In genomic region chr9:75407803-75408202, GRCm38 (mm10) we compare ENCODE assay signal across 8 mouse cellular contexts. TPM values are rescaled to one million over a fixed set of nuclear protein-coding genes. Genes with fewer than 3 reads are reported as not detected.
A peak's percentile ranks its signal among the peaks of the same experiment; 100 is the strongest.
DNase-seq lines count a peak whose midpoint lies in the region; ATAC-seq and TF ChIP-seq lines count a peak whose summit lies in the region.

No protein-coding gene starts in this region.

- H3K36me3 ChIP-seq in forebrain, embryonic 12.5 days (replicated peaks), result no peaks in the 10 kb centered on the region
- peaks cover 2% of the 10 kb centered on the region; the same call in 1 of the 2 replicates for H3K36me3 ChIP-seq in limb, embryonic 11.5 days (ENCODE audit: control insufficient read depth, insufficient read depth, low read length)
- H3K36me3 ChIP-seq in midbrain, embryonic 10.5 days, result peaks cover 7% of the 10 kb centered on the region; the same call in 1 of the 2 replicates
- H3K36me3 ChIP-seq in thymus, adult 2 months (ENCODE audit: control insufficient read depth, insufficient read depth, low read length), result no peaks in the 10 kb centered on the region

- H3K4me3 ChIP-seq in forebrain, embryonic 12.5 days (replicated peaks), result peak overlapping the region; percentile 94
- peak overlapping the region; percentile 89 for H3K4me3 ChIP-seq in limb, embryonic 11.5 days (ENCODE audit: low read depth, low read length)
- peak overlapping the region; percentile 92 for H3K4me3 ChIP-seq in midbrain, embryonic 10.5 days
- peak overlapping the region; percentile 10; the same call in 1 of the 2 replicates for H3K4me3 ChIP-seq in thymus, adult 2 months (ENCODE audit: control insufficient read depth, insufficient read depth, low read length)

- no peak for TF ChIP-seq POLR2A in thymus, adult 2 months (IDR thresholded peaks at IDR 0.05; ENCODE audit: control insufficient read depth, extremely low read depth, insufficient read depth, low read length, poor library complexity)

- peak overlapping the region; percentile 50 for H3K9ac ChIP-seq in forebrain, embryonic 12.5 days
- no peak overlapping the region for H3K9ac ChIP-seq in limb, embryonic 11.5 days (ENCODE audit: low read length)

- peak overlapping the region; percentile 68 for H3K4me2 ChIP-seq in forebrain, embryonic 12.5 days
- peak overlapping the region; percentile 51 for H3K4me2 ChIP-seq in limb, embryonic 11.5 days (ENCODE audit: low read depth, severe bottlenecking)

- peaks cover 55% of the 10 kb centered on the region for H3K4me1 ChIP-seq in forebrain, embryonic 12.5 days
- peaks cover 2% of the 10 kb centered on the region; the same call in 1 of the 2 replicates for H3K4me1 ChIP-seq in limb, embryonic 11.5 days (ENCODE audit: control insufficient read depth, insufficient read depth, low read length)
- H3K4me1 ChIP-seq in midbrain, embryonic 10.5 days, result peaks cover 69% of the 10 kb centered on the region
- H3K4me1 ChIP-seq in thymus, adult 2 months (replicated peaks; ENCODE audit: control insufficient read depth, insufficient read depth, low read length), result peaks cover 25% of the 10 kb centered on the region

- no peak for ATAC-seq in forebrain, embryonic 12.5 days (ENCODE audit: low FRiP score)
- no peak for ATAC-seq in limb, embryonic 11.5 days (ENCODE audit: insufficient number of reproducible peaks, low FRiP score, low TSS enrichment, low read depth)

- DNase-seq in kidney, adult 9 months, result peak; percentile 20
- DNase-seq in kidney, adult 18-20 months, result no peak
- DNase-seq in adrenal gland, adult 18-20 months (ENCODE audit: low spot score in 2 of 2), result peak; percentile 43 to 48
- DNase-seq in heart, postnatal 4 days, result peak; percentile 41
- DNase-seq in limb, embryonic 11.5 days (ENCODE audit: low spot score), result peak; percentile 47
- peak; percentile 21 for DNase-seq in midbrain, embryonic 10.5 days (ENCODE audit: low spot score)
- DNase-seq in thymus, adult 2 months, result peak; percentile 32

- no peaks in the 10 kb centered on the region for H3K27me3 ChIP-seq in forebrain, embryonic 12.5 days
- H3K27me3 ChIP-seq in limb, embryonic 11.5 days (ENCODE audit: control insufficient read depth, insufficient read depth, low read length), result no peaks in the 10 kb centered on the region
- H3K27me3 ChIP-seq in midbrain, embryonic 10.5 days (ENCODE audit: low read depth, poor library complexity, severe bottlenecking), result no peaks in the 10 kb centered on the region; the same call in 1 of the 2 replicates
- no peaks in the 10 kb centered on the region for H3K27me3 ChIP-seq in thymus, adult 2 months (ENCODE audit: control insufficient read depth, insufficient read depth, low read length)

- H3K9me3 ChIP-seq in forebrain, embryonic 12.5 days, result no peaks in the 10 kb centered on the region
- H3K9me3 ChIP-seq in limb, embryonic 11.5 days (ENCODE audit: control insufficient read depth, low read length), result no peaks in the 10 kb centered on the region
- no peaks in the 10 kb centered on the region for H3K9me3 ChIP-seq in midbrain, embryonic 10.5 days (replicated peaks)

- no peak overlapping the region for H3K27ac ChIP-seq in forebrain, embryonic 12.5 days
- no peak overlapping the region for H3K27ac ChIP-seq in limb, embryonic 11.5 days (replicated peaks; ENCODE audit: low read depth, low read length)
- peak overlapping the region; percentile 49 for H3K27ac ChIP-seq in midbrain, embryonic 10.5 days (replicated peaks)
- H3K27ac ChIP-seq in thymus, adult 2 months (ENCODE audit: control insufficient read depth, insufficient read depth, low read length), result no peak overlapping the region

- TF ChIP-seq CTCF in thymus, adult 2 months (IDR thresholded peaks at IDR 0.05; ENCODE audit: borderline replicate concordance, control insufficient read depth, extremely low read depth, insufficient read depth, low read length, poor library complexity), result no peak

- WGBS in forebrain, embryonic 12.5 days, result 13% methylated on average over 10 of the region's 10 CpGs
- 18% methylated on average over 10 of the region's 10 CpGs for WGBS in limb, embryonic 11.5 days
- 24% methylated on average over 10 of the region's 10 CpGs for WGBS in midbrain, embryonic 10.5 days
- 11% methylated on average over 10 of the region's 10 CpGs for WGBS in thymus, adult 2 months

RNA-seq across cellular contexts. Expression of gene Mapk6, which starts 2.0 kb away (rescaled TPM):
- 10 to 100 TPM; 33.4 to 41.4 TPM for total RNA-seq in adrenal gland, adult 18-20 months (2021)
- polyA plus RNA-seq in forebrain, embryonic 12.5 days (2016; fragmentation: Nextera tagmentation; extraction: Ambion mirVana), result 167 and 177 TPM in 2 replicates
- 10 to 100 TPM; 59.7 to 60.7 TPM for total RNA-seq in heart, postnatal 4 days (2021)
- 151 TPM in 2 replicates for polyA plus RNA-seq in limb, embryonic 11.5 days (2014; fragmentation: Nextera tagmentation; extraction: Ambion mirVana)
- 138 and 156 TPM in 2 replicates for polyA plus RNA-seq in midbrain, embryonic 10.5 days (2016; fragmentation: Nextera tagmentation; extraction: Ambion mirVana)
- 31.7 and 38.4 TPM in 2 replicates for polyA plus RNA-seq in thymus, adult 2 months (2012; rRNA removed)

RNA-seq across cellular contexts. Expression of gene Leo1, which starts 33.5 kb away (rescaled TPM):
- 10 to 100 TPM; 25.5 to 34.6 TPM for total RNA-seq in adrenal gland, adult 18-20 months (2021)
- polyA plus RNA-seq in forebrain, embryonic 12.5 days (2016; fragmentation: Nextera tagmentation; extraction: Ambion mirVana), result 55.1 and 57.1 TPM in 2 replicates
- total RNA-seq in heart, postnatal 4 days (2021), result 10 to 100 TPM; 23.1 to 25.4 TPM
- polyA plus RNA-seq in limb, embryonic 11.5 days (2014; fragmentation: Nextera tagmentation; extraction: Ambion mirVana), result 52.4 and 53.0 TPM in 2 replicates
- polyA plus RNA-seq in midbrain, embryonic 10.5 days (2016; fragmentation: Nextera tagmentation; extraction: Ambion mirVana), result 49.4 and 52.3 TPM in 2 replicates
- polyA plus RNA-seq in thymus, adult 2 months (2012; rRNA removed), result 6.7 and 9.0 TPM in 2 replicates

Comparison
In these comparisons a context has a peak if more than half of its experiments do, and no peak if none do; other contexts are left out.
1. H3K4me3 ChIP-seq: peak in every context shown above with its lines; median percentile 94 in forebrain, embryonic 12.5 days; 92 in midbrain, embryonic 10.5 days; 89 in limb, embryonic 11.5 days; 10 in thymus, adult 2 months.